Mouse (Mus musculus) heart, adult 2 months (tissue): ENCODE data around the gene Smc3.

ENCODE experiments used
- CTCF ChIP-seq: fragments of 200-600 bp; IDR thresholded peaks from 2 replicates; pipeline ENCODE4 v1.8.1; 2022; ENCODE audit warnings: antibody characterized with exemption, mild to moderate bottlenecking, moderate library complexity
- EP300 ChIP-seq: fragments of 200-500 bp; IDR thresholded peaks from 2 replicates; pipeline ENCODE4 v1.6.1; 2011; ENCODE audit warnings: low read depth, low read length, control low read depth; ENCODE audit not compliant: insufficient read depth

DNA sequence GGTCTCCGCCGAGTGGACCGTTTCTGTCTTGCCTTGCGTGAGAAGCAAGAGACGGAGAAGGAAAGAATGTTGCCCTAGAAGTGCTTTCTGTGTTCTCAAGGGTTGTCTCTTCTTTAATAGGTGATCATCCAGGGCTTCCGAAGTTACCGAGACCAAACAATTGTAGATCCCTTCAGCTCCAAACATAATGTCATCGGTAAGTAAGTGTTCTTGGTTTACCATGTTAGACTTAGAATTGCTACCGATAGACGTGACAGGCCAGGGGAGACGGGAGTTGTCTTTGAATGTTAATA is 1.1 kb downstream of the Smc3 start:
- TF ChIP-seq CTCF: no peak
- no peak for TF ChIP-seq EP300
